Mouse (Mus musculus) thymus, postnatal 36 days (tissue): ENCODE results near the gene Crhbp.

Source experiments
- DNase-seq, 2 experiments: peaks; one replicate each; pipeline ENCODE4 v3.0.0; 2022; ENCODE audit warnings: mixed read lengths in 2 of 2

Crhbp gene

GRCm38 (mm10) chr13:95418575-95419203 lies 26.0 kb downstream of the Crhbp start:
- no peak for DNase-seq

GRCm38 (mm10) chr13:95412257-95412656 lies 32.5 kb downstream of the Crhbp start:
- DNase-seq, result no peak

- DNase-seq, result peak in 1 of 2 experiments; percentile 22
These were observed 51.5 kb downstream of the Crhbp start for GRCm38 (mm10) chr13:95393242-95393641.

GRCm38 (mm10) chr13:95389866-95390865 lies 54.6 kb downstream of the Crhbp start:
- DNase-seq, result peak; percentile 63 to 69

- no peak for DNase-seq
These were observed 56.5 kb downstream of the Crhbp start for GRCm38 (mm10) chr13:95388226-95388625.

- DNase-seq, result no peak
These were observed 62.3 kb downstream of the Crhbp start for GRCm38 (mm10) chr13:95382418-95382817.
